Mouse (Mus musculus): ENCODE data around the gene Prph2. TPM values are rescaled to one million over a fixed set of nuclear protein-coding genes. Genes with fewer than 3 reads are reported as not detected.
A peak's percentile ranks its signal among the peaks of the same experiment; 100 is the strongest.

Prph2 gene
- not detected for polyA plus RNA-seq (2017; shearing (Covaris generic))

- no peak for ATAC-seq
Observed at GRCm38 (mm10) chr17:46910186-46910585, at the start of gene Prph2. Prph2 (plus strand) TSS chr17:46910459.

GRCm38 (mm10) chr17:46864566-46865195 is 45.6 kb upstream of the Prph2 start:
- ATAC-seq = no peak

GRCm38 (mm10) chr17:46866836-46867235 is 43.4 kb upstream of the Prph2 start:
- no peak for ATAC-seq

- ATAC-seq = peak; percentile 89
Observed at GRCm38 (mm10) chr17:46870204-46870798, 40.0 kb upstream of the Prph2 start.

GRCm38 (mm10) chr17:46870913-46871312 is 39.3 kb upstream of the Prph2 start:
- ATAC-seq = peak; percentile 77

- no peak for ATAC-seq
Observed at GRCm38 (mm10) chr17:46872806-46873205, 37.5 kb upstream of the Prph2 start.

- no peak for ATAC-seq
Observed at GRCm38 (mm10) chr17:46874133-46874532, 36.1 kb upstream of the Prph2 start.

- ATAC-seq = no peak
Observed at GRCm38 (mm10) chr17:46875626-46876025, 34.6 kb upstream of the Prph2 start.

GRCm38 (mm10) chr17:46876371-46876950 is 33.8 kb upstream of the Prph2 start:
- ATAC-seq = no peak

- no peak for ATAC-seq
Observed at GRCm38 (mm10) chr17:46877061-46877460, 33.2 kb upstream of the Prph2 start.

- peak; percentile 84 for ATAC-seq
Observed at GRCm38 (mm10) chr17:46879841-46880311, 30.4 kb upstream of the Prph2 start.

- no peak for ATAC-seq
Observed at GRCm38 (mm10) chr17:46880322-46880721, 29.9 kb upstream of the Prph2 start.

GRCm38 (mm10) chr17:46881728-46882127 is 28.5 kb upstream of the Prph2 start:
- no peak for ATAC-seq

- no peak for ATAC-seq
Observed at GRCm38 (mm10) chr17:46883107-46883506, 27.2 kb upstream of the Prph2 start.

- no peak for ATAC-seq
Observed at GRCm38 (mm10) chr17:46884766-46885165, 25.5 kb upstream of the Prph2 start.

- no peak for ATAC-seq
Observed at GRCm38 (mm10) chr17:46885218-46885909, 24.9 kb upstream of the Prph2 start.

GRCm38 (mm10) chr17:46885910-46886643 is 24.2 kb upstream of the Prph2 start:
- no peak for ATAC-seq

- ATAC-seq = no peak
Observed at GRCm38 (mm10) chr17:46888511-46889212, 21.6 kb upstream of the Prph2 start.

- ATAC-seq = peak; percentile 12
Observed at GRCm38 (mm10) chr17:46889450-46890084, 20.7 kb upstream of the Prph2 start.

- peak; percentile 95 for ATAC-seq
Observed at GRCm38 (mm10) chr17:46890116-46890815, 20.0 kb upstream of the Prph2 start, which contains the start of gene Tbcc. Tbcc (plus strand) TSS chr17:46890684.

Measured in inflammation-experienced regulatory T-cells, adult 6 months (primary cell).